Mouse (Mus musculus) midbrain, embryonic 14.5 days (tissue): ENCODE data around the gene Prph2. TPM values are rescaled to one million over a fixed set of nuclear protein-coding genes. Genes with fewer than 3 reads are reported as not detected.

Experiments
- ATAC-seq: fragments of 200-750 bp; cut with Nextera tagmentation; 2 replicates; pipeline ENCODE4 v1.8.0; 2017; ENCODE audit warnings: moderate number of reproducible peaks, moderate library complexity; ENCODE audit not compliant: low FRiP score, low TSS enrichment
- DNase-seq: peaks from one replicate; pipeline ENCODE4 v3.0.0-alpha.2; 2015
- H3K27ac ChIP-seq: fragments of 300-500 bp; sonication (generic); replicated peaks from 2 replicates; pipeline ENCODE4 v1.5.1; 2014; ENCODE audit warnings: mild to moderate bottlenecking, low read depth, low read length, moderate library complexity
- H3K27me3 ChIP-seq: fragments of 300-500 bp; sonication (generic); 2 replicates; pipeline ENCODE4 v1.6.1; 2014; ENCODE audit warnings: low read length, control low read depth, mixed read lengths; ENCODE audit not compliant: control insufficient read depth, insufficient read depth
- H3K36me3 ChIP-seq: fragments of 300-500 bp; sonication (generic); 2 replicates; pipeline ENCODE4 v1.6.1; 2014; ENCODE audit warnings: low read length, control low read depth; ENCODE audit not compliant: control insufficient read depth, insufficient read depth
- H3K4me1 ChIP-seq: fragments of 300-500 bp; sonication (generic); 2 replicates; pipeline ENCODE4 v1.6.1; 2014; ENCODE audit warnings: mild to moderate bottlenecking, antibody characterized with exemption, low read length, control low read depth; ENCODE audit not compliant: control insufficient read depth, insufficient read depth
- H3K4me2 ChIP-seq: fragments of 300-500 bp; sonication (generic); 2 replicates; pipeline ENCODE4 v1.6.1; 2014; ENCODE audit warnings: mild to moderate bottlenecking, low read length, moderate library complexity
- H3K4me3 ChIP-seq: fragments of 300-500 bp; sonication (generic); replicated peaks from 2 replicates; pipeline ENCODE4 v1.5.1; 2014; ENCODE audit warnings: low read depth, low read length
- H3K9ac ChIP-seq: fragments of 300-500 bp; sonication (generic); replicated peaks from 2 replicates; pipeline ENCODE4 v1.6.1; 2014; ENCODE audit warnings: mild to moderate bottlenecking, low read length, moderate library complexity
- H3K9me3 ChIP-seq: fragments of 300-500 bp; sonication (generic); 2 replicates; pipeline ENCODE4 v1.6.1; 2016; ENCODE audit warnings: low read length, control low read depth, mixed read lengths; ENCODE audit not compliant: control insufficient read depth
- WGBS: fragments of 180-500 bp; shearing (Covaris S2); extraction: QIAGEN DNeasy Blood & Tissue Kit; methylation state at CpG from one replicate; pipeline ENCODE4 v1.1.7; 2014; 5-methylcytosine and 5-hydroxymethylcytosine counted together
- polyA plus RNA-seq: library from polyadenylated mRNA; unstranded; fragments of >200 nt; fragmentation: Nextera tagmentation; extraction: Ambion mirVana; gene quantifications from 2 replicates; pipeline ENCODE4 v1.2.1, GENCODE M21; 2014

Prph2 gene
- not detected in 2 replicates for polyA plus RNA-seq

GRCm38 (mm10) chr17:46910186-46910585 is at the start of gene Prph2:
Prph2 (plus strand) TSS chr17:46910459.
- Histone ChIP-seq H3K36me3 (no peaks in the 10 kb centered on the region), H3K27me3 (no peaks in the 10 kb centered on the region), H3K4me2 (no peak within 1 kb of the TSS), H3K9ac (no peak within 1 kb of the TSS), H3K27ac (no peak within 1 kb of the TSS), H3K4me3 (no peak within 1 kb of the TSS), H3K9me3 (no peaks in the 10 kb centered on the region), H3K4me1 (no peaks in the 10 kb centered on the region)
- ATAC-seq (no peak), DNase-seq (no peak)
- 71% methylated on average over 10 of the region's 10 CpGs for WGBS

- Histone ChIP-seq H3K27me3 (no peaks in the 10 kb centered on the region), H3K27ac (no peak overlapping the region), H3K4me3 (no peak overlapping the region), H3K4me1 (no peaks in the 10 kb centered on the region), H3K9ac (no peak overlapping the region), H3K4me2 (no peak overlapping the region), H3K9me3 (no peaks in the 10 kb centered on the region), H3K36me3 (no peaks in the 10 kb centered on the region)
- WGBS, result 81% methylated on average over 7 of the region's 7 CpGs
- no peak for ATAC-seq
- no peak for DNase-seq
Observed at GRCm38 (mm10) chr17:46864566-46865195, 45.6 kb upstream of the Prph2 start.

- DNase-seq, result no peak
- ATAC-seq, result no peak
- Histone ChIP-seq H3K9me3 (no peaks in the 10 kb centered on the region), H3K4me3 (no peak overlapping the region), H3K27ac (no peak overlapping the region), H3K9ac (no peak overlapping the region), H3K4me2 (no peak overlapping the region), H3K27me3 (no peaks in the 10 kb centered on the region), H3K36me3 (no peaks in the 10 kb centered on the region), H3K4me1 (no peaks in the 10 kb centered on the region)
- WGBS, result 94% methylated on average over 12 of the region's 12 CpGs
Observed at GRCm38 (mm10) chr17:46866836-46867235, 43.4 kb upstream of the Prph2 start.

- no peak overlapping the region for H3K4me2 ChIP-seq
- DNase-seq (no peak), ATAC-seq (no peak)
- H3K4me3 ChIP-seq, result no peak overlapping the region
- no peaks in the 10 kb centered on the region for H3K36me3 ChIP-seq
- 0 out of 2 replicates have a peak, but pooled peaks cover 3% of the 10 kb centered on the region for H3K4me1 ChIP-seq
- H3K9me3 ChIP-seq, result no peaks in the 10 kb centered on the region
- 95% methylated on average over 5 of the region's 5 CpGs for WGBS
- H3K27ac ChIP-seq, result no peak overlapping the region
- no peaks in the 10 kb centered on the region for H3K27me3 ChIP-seq
- no peak overlapping the region for H3K9ac ChIP-seq
Observed at GRCm38 (mm10) chr17:46870204-46870798, 40.0 kb upstream of the Prph2 start.

- Histone ChIP-seq H3K4me1 (0 out of 2 replicates have a peak, but pooled peaks cover 3% of the 10 kb centered on the region), H3K9me3 (no peaks in the 10 kb centered on the region), H3K27me3 (no peaks in the 10 kb centered on the region), H3K9ac (no peak overlapping the region), H3K4me2 (no peak overlapping the region), H3K4me3 (no peak overlapping the region), H3K27ac (no peak overlapping the region), H3K36me3 (no peaks in the 10 kb centered on the region)
- no peak for DNase-seq
- 68% methylated on average over 1 of the region's 1 CpGs for WGBS
- ATAC-seq, result no peak
Observed at GRCm38 (mm10) chr17:46870913-46871312, 39.3 kb upstream of the Prph2 start.

- H3K36me3 ChIP-seq, result no peaks in the 10 kb centered on the region
Observed at GRCm38 (mm10) chr17:46872806-46873205, 37.5 kb upstream of the Prph2 start.

GRCm38 (mm10) chr17:46874133-46874532 is 36.1 kb upstream of the Prph2 start:
- no peaks in the 10 kb centered on the region for H3K36me3 ChIP-seq
- DNase-seq, result peak; percentile 18
- no peaks in the 10 kb centered on the region for H3K27me3 ChIP-seq
- H3K9me3 ChIP-seq, result no peaks in the 10 kb centered on the region
- no peak overlapping the region for H3K9ac ChIP-seq
- WGBS, result 47% methylated on average over 10 of the region's 10 CpGs
- H3K27ac ChIP-seq, result no peak overlapping the region
- H3K4me2 ChIP-seq, result no peak overlapping the region
- ATAC-seq, result no peak
- no peak overlapping the region for H3K4me3 ChIP-seq
- H3K4me1 ChIP-seq, result 0 out of 2 replicates have a peak, but pooled peaks cover 3% of the 10 kb centered on the region

More at GRCm38 (mm10) chr17:46872806-46873205, 37.5 kb upstream of the Prph2 start:
- Histone ChIP-seq H3K9ac (no peak overlapping the region), H3K27me3 (no peaks in the 10 kb centered on the region), H3K9me3 (no peaks in the 10 kb centered on the region), H3K4me1 (0 out of 2 replicates have a peak, but pooled peaks cover 3% of the 10 kb centered on the region), H3K4me2 (no peak overlapping the region), H3K4me3 (no peak overlapping the region), H3K27ac (no peak overlapping the region)
- WGBS, result 81% methylated on average over 7 of the region's 7 CpGs
- ATAC-seq, result no peak
- no peak for DNase-seq

- ATAC-seq, result no peak
- no peak overlapping the region for H3K4me2 ChIP-seq
- no peaks in the 10 kb centered on the region for H3K27me3 ChIP-seq
- H3K36me3 ChIP-seq, result no peaks in the 10 kb centered on the region
- no peak overlapping the region for H3K9ac ChIP-seq
- no peak overlapping the region for H3K27ac ChIP-seq
- no peak for DNase-seq
- WGBS, result 68% methylated on average over 3 of the region's 3 CpGs
- 0 out of 2 replicates have a peak, but pooled peaks cover 3% of the 10 kb centered on the region for H3K4me1 ChIP-seq
- H3K9me3 ChIP-seq, result no peaks in the 10 kb centered on the region
- H3K4me3 ChIP-seq, result no peak overlapping the region
Observed at GRCm38 (mm10) chr17:46875626-46876025, 34.6 kb upstream of the Prph2 start.
